8 mouse cellular contexts compared by ENCODE assay signal in the genomic region with DNA sequence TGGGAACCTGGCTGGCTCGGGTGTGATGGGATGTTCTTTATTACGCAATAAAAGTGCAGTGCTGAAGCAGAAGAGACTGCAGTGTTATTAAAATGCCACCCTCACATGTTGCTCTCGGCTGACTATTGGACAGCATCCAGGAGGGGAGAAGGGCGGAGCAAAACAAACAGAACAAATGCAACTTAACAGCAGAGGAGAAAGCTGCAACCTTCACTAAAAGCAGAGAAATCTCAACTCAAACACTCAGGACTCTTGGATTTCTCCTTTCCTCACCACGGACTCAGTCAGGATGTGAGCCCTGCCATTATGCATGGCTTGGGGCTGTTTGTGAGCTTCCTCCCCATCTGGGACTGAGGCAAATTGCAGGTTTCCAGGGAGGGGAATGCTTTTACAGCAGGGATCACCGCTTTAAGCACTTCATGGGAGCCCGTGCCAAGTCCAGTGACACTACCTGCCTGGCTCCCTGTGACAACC.
A peak's percentile ranks its signal among the peaks of the same experiment; 100 is the strongest.
DNase-seq lines count a peak whose midpoint lies in the region; ATAC-seq and TF ChIP-seq lines count a peak whose summit lies in the region.

No protein-coding gene starts in this region.

- H3K4me2 ChIP-seq in heart, embryonic 12.5 days = no peak overlapping the region

- H3K36me3 ChIP-seq in heart, embryonic 12.5 days = no peaks in the 10 kb centered on the region
- H3K36me3 ChIP-seq in G1E (replicated peaks) = no peaks in the 10 kb centered on the region

- TF ChIP-seq CTCF in G1E (IDR thresholded peaks at IDR 0.05; ENCODE audit: low read depth, low read length) = no peak

- peaks cover 11% of the 10 kb centered on the region for H3K4me1 ChIP-seq in heart, embryonic 12.5 days (replicated peaks)
- peaks cover 20% of the 10 kb centered on the region for H3K4me1 ChIP-seq in G1E (ENCODE audit: insufficient read depth, low read depth, low read length)

- ATAC-seq in heart, embryonic 12.5 days (ENCODE audit: insufficient number of reproducible peaks, low FRiP score) = no peak
- ATAC-seq in G1E (ENCODE audit: extremely low read depth, insufficient number of reproducible peaks, low FRiP score, poor library complexity, severe bottlenecking) = 0 out of 2 replicates have a peak, but pooled peaks have one; percentile 32
- ATAC-seq in megakaryocyte, adult 5-6 weeks (ENCODE audit: poor library complexity, severe bottlenecking) = no peak; the same call in 1 of the 2 replicates

- no peak overlapping the region for H3K9ac ChIP-seq in heart, embryonic 12.5 days

- no peaks in the 10 kb centered on the region for H3K9me3 ChIP-seq in heart, embryonic 12.5 days (replicated peaks)
- no peaks in the 10 kb centered on the region for H3K9me3 ChIP-seq in G1E (replicated peaks)

- peak; percentile 19 to 54 for DNase-seq in heart, adult 18-20 months
- DNase-seq in G1E (ENCODE audit: low spot score) = peak; percentile 15
- peak; percentile 31 to 36 for DNase-seq in cerebellum, postnatal 36 days
- DNase-seq in hindlimb bud, embryonic 11.5 days (ENCODE audit: extremely low spot score, low read depth, low spot score) = peak; percentile 24
- DNase-seq in layer of hippocampus, postnatal 10 days (ENCODE audit: low spot score in 2 of 2) = peak; percentile 13 to 32
- DNase-seq in urinary bladder, postnatal 4 days (ENCODE audit: low spot score in 2 of 2) = no peak

- WGBS in heart, embryonic 12.5 days = 60% methylated on average over 7 of the region's 7 CpGs

- no peaks in the 10 kb centered on the region for H3K27me3 ChIP-seq in heart, embryonic 12.5 days (replicated peaks)
- H3K27me3 ChIP-seq in G1E (ENCODE audit: insufficient read depth, low read length) = no peaks in the 10 kb centered on the region

- H3K4me3 ChIP-seq in heart, embryonic 12.5 days = no peak overlapping the region
- H3K4me3 ChIP-seq in G1E (ENCODE audit: low read depth, low read length) = no peak overlapping the region

- H3K27ac ChIP-seq in heart, embryonic 12.5 days (ENCODE audit: poor library complexity, severe bottlenecking) = no peak overlapping the region

Comparison
In these comparisons a context has a peak if more than half of its experiments do, and no peak if none do; other contexts are left out.
1. DNase-seq: peak in heart, adult 18-20 months (2 of 2), G1E (single experiment), cerebellum, postnatal 36 days (2 of 2), hindlimb bud, embryonic 11.5 days (single experiment) and layer of hippocampus, postnatal 10 days (2 of 2); none in urinary bladder, postnatal 4 days (0 of 2).